Mouse (Mus musculus) heart, adult 18-20 months (tissue): ENCODE data around the gene Raver1. TPM values are rescaled to one million over a fixed set of nuclear protein-coding genes. Genes with fewer than 3 reads are reported as not detected.
"Not testable (repeated sequence)": the region's sequence is repeated elsewhere in the genome, so short reads cannot be mapped to it uniquely, and the experiment has no call there.

ENCODE experiments used
- DNase-seq, 2 experiments: peaks; one replicate each; pipeline ENCODE4 v3.0.0; 2021 to 2022; ENCODE audit warnings: mixed read lengths in 1 of 2
- total RNA-seq, 2 experiments: library from RNA; stranded (reverse); gene quantifications; 2 replicates each; pipeline ENCODE4 v1.2.3; 2021

Raver1 gene
- total RNA-seq, 2 experiments from 2014 or later, result 22.5 to 23.9 TPM

DNA sequence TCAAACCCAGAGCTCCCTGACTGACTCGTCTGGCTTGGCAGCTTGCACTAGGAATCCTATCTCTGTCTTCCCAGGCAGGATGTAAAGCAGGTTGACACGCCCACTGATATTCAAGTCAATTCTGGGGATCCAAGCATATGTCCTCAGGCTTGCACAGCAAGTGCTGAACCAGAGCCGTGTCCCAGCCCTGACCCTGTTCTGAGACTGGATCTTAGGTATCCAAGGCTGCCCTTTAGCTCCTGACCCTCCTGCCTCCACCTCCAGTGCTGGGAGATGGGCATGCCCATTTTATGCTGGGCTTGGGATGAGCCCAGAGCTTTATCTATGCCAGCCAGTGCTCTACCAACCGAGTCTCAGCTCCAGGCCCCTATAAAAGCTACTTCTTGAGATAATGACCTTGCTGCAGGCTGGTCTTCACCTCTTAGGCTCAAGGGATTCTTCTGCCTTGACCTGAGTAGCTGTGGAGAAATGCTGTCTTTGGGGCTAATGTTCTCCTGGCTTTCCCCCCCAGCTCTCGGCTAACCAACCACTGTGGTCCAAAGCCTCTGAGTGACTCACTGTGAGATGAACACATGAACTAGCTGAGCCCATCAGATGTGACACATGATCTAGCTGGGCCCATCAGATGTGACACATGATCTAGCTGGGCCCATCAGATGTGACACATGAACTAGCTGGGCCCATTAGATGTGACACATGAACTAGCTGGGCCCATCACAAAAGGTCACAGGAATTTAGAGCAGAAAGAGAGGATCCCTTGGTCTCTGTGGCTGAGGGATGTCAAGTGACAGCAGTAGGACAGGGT lies 14.2 kb upstream of the Raver1 start:
- no peak for DNase-seq

DNA sequence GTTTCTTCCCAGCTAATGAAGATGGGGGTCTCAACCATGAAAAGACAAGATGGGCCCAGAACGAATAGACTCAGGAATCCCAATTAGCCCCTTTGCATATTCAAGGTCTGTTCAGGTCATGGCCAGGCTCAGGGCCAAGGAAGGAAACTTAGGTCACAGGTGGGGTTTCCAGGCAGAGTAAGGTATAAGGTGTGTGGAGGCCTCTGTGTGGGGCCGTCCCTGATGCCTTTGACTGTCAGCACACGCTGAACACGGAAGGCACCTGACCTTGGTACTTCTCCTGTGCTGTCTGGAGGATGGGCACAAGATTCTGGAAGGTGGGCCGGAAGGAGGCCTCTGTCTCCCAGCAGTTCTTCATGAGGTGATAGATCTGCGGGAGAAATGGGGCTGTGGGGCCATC lies 13.0 kb upstream of the Raver1 start:
- DNase-seq, result no peak

DNA sequence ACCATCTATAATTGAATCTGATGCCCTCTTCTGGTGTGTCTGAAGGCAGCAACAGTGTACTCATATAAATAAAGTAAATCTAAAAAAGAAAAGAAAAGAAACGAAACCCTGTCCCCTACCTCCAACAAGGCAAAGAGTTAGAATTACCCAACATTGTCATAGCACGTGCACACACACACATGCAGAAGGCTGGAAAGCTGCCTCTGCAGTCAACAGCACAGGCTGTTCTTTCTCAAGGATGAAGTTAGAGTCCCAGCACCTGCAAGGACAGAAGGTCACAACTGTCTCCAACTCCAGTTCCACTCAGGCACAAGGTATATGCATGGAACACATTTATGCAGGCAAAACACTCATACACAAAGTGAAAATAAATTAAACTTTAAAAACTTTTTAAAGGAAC lies 10.3 kb upstream of the Raver1 start:
- DNase-seq, result no peak

DNA sequence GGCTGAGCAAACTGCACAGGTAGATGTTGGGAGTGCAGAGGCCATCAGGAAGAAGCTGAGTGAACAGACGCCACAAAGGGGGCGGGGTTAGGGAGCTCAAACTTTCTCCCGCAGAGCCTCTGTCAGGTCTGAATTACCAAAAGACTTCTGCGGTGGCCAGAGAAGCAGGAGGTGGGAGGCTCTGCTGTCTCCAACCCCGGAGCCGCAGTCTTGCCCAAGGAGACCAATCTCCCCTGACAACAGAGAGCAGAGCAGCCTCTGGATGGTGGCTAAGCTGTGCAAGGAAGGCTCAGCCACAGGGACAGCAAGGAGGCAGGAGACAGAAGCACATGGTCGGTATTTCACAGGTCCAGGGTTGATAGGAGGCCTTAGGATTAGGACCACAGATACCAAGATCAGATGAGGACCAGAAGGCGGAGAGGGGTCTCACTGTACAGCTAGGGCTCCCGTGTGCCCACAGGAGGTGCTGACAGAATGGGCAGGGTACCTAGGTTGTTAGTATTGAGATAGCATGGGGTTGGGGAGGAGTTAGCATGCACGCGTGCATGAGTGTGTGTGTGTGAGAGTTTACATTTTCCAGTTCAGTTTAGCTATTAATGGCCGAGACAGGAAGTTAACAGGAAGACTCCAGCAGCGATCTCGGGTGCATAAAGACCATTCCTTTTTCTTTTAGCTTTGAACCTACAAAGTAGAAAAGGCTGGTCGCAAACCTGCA lies 8.8 kb upstream of the Raver1 start:
- DNase-seq, result no peak

GRCm38 (mm10) chr9:21097793-21098192 lies 6.0 kb upstream of the Raver1 start:
- peak in 1 of 2 experiments; percentile 25 for DNase-seq

DNA sequence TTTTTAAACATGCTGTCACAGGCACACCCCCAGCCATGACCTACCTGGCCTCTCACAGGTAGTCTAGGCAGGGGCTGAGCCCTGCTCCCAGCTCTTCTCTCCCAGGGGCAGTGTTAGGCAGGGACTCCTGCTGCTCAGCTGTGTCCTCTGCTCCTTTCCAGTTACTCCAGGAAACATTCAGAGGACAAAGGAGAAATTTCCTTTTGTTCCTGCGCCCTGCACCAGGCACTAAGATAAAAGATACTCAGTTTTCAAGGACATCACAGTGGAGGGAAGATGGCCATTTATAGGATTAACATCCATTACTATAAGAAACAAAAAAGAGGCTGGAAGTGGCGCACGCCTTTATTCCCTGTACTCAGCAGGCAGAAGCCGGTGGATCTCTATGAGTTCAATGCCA lies 4.2 kb upstream of the Raver1 start:
- no peak for DNase-seq

GRCm38 (mm10) chr9:21093423-21093822 lies 1.6 kb upstream of the Raver1 start:
- no peak for DNase-seq

DNA sequence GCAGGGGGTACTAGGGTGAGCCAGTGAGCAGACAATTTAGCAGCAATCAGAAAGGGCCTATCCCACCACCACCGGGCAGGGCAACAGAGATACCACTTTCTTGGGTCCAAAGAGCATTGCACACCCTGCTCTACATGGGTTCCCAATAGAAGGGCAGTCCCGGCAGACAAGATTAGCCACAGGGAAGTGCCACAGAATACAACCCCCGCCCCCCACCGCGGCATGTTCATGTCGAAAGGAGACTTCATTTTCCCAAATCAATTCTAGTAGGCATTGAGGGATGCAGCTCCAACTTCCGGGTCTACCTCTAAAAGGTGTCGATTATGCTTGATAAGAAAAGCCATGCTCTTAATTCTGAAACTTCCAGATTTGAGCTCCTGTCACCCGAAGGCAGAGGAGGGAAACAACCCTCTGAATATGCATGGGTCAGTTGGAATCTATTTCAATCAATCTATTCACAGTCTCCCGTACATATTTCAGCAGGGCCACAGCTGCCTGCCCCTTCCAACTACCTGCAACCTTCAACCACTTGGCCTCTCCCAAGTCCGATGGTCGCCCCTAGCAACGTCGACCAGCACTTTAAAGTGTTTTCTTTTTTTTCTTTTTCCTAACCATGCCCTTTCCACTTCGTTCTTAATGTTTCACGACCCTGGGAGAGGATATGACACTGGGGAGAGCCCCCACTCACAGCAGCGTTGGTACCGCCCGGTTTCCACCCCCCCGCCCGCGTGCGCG lies 669 bp downstream of the Raver1 start:
- peak in 1 of 2 experiments; percentile 20 for DNase-seq

DNA sequence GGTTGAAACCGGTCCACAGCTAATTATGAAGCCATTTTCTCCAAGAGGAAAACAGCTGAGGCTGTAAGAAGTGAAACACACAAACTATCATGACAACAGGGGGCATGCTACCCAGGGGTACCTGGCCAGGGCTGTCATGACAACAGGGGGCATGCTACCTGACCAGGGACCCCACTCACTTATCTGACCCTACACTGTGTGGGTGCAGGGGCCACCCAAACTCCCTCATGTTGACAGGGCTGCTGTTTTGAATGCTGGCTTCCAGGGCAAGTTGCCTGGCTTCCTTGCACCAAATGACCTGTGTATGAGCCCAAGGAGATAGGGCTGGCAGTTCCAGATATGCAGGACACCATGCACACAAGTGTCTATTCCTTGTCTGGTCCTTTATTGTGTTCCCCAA lies 1.3 kb downstream of the Raver1 start:
- DNase-seq, result no peak

DNA sequence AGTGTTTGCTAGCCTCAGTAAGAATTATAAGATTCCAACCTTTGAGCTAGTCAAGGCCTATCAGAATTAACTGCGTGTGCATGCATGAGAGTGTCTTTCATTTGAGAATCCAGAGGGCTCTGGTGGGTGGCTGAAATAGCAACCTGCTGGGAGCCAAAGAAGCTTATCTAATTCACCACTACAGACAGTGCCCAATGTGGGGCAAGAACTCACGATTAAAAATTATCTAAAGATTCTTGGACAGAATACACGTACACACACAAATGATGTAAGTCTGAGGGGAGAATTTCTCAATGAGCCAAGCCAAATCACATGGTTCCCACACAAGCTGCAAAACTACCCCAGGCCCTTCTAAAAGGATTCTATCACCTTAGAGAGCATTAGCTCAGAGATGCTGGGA lies 8.5 kb downstream of the Raver1 start:
- no peak for DNase-seq

DNA sequence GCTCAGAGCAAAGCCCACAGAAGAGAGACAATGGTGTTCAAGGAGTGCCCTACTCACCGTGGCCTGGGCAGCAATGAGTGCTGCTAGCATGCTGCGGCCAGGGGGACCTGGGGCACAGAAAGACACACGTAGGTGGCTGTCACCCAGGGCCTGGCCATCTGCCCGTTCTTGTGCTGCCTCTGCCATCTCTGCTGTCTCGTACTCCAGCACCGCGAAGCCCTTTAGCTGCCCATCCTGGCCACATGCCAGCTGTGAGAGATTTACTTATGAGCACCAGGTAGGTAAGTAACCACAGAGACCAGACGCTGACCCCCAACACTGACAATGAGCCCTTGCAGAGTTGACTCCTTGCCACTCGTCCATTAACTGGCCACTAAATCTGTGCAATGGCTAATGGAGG lies 10.7 kb downstream of the Raver1 start:
- DNase-seq, result no peak

GRCm38 (mm10) chr9:21075625-21076024 lies 16.2 kb downstream of the Raver1 start:
- no peak for DNase-seq

- no peak for DNase-seq
Observed at GRCm38 (mm10) chr9:21074173-21074572, 17.6 kb downstream of the Raver1 start.

DNA sequence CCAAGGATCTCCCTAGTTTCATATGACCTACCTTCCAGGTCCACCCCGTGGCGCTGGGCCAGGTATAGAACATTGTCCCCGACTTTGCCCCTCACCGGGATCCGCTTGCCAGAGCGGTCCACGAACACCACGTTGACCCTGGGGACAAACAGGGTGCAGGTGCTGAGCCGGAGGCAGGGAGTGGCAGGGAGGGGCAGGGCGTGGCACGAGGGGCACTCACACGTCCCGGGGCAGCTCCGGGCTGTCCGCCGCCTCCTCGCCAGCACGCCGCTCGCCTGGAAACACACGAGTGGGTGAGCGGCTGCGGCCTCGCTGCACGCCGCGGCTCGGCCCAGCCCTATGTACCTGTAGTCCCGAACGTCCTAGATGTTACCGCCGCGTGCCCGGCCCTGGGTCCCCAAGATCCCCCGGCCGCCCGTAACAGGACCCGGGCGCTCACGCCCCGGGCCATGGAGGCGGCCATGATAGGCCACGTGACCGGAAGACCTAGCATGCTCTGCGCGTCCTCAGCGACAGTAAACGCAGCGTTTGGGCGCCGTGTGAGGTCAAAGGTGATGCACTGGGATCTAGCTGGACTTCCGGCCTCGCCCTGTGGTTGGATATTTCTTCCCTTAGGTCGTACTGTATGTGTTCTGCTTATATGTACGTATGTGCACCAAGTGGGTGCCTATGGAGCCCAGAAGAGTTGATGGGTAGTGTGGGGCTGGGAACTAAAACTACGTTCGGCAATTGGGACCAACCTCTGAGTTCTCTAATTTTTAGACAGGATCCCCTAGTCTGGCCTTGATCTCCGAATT lies 18.6 kb downstream of the Raver1 start, which contains the start of the genes Gm49373 and Fdx1l:
Gene Gm49373 (minus strand): TSS at position 53 of the 797 bp plus-strand sequence.
Gene Fdx1l (minus strand): TSS at position 571 of the 797 bp plus-strand sequence.
- DNase-seq, result peak; percentile 93

DNA sequence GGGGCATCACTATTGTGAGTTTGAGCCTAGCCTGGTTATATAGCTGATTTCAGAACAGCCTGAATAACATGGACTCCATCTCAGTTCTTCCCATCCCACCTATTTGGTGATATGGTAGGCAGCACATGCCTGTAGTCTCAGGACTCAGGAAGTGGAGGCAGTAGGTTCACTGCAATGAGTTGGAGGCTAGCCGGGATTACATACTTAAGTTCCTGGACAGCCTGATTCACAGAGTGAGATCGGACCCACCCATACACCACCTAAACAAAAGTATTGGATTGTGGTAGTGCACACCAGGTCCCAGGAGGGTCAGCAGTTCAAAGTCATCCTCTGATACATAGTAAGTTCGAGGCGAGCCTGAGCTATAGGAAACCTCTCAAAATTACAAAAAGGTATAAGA lies 19.2 kb downstream of the Raver1 start:
- DNase-seq, result no peak

GRCm38 (mm10) chr9:21067006-21067684 lies 24.7 kb downstream of the Raver1 start, which contains the start of gene Zglp1:
Gene Zglp1, minus strand, starts transcription at chr9:21067093.
- DNase-seq, result no peak

GRCm38 (mm10) chr9:21062928-21063327 lies 28.9 kb downstream of the Raver1 start:
- DNase-seq, result no peak

DNA sequence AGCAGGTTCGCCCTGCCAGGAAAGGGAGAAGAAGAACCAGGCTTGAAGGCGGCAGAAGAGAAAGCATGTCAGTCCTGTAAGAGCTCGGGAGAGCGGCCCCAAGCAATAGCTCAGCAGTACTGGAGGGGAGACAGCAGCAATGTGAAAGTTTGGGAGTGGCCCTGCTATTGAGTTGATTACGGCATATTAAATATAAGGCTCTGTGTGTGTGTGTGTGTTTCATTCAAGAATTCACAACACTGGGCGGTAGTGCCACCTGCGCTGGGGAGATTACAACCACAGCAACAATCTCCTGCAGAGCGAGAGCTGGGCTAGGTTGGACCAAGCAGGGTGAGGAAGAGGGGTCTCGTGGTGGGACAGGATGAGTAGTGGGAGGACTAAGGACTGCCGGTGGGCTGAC lies 40.2 kb downstream of the Raver1 start:
- no peak for DNase-seq

DNA sequence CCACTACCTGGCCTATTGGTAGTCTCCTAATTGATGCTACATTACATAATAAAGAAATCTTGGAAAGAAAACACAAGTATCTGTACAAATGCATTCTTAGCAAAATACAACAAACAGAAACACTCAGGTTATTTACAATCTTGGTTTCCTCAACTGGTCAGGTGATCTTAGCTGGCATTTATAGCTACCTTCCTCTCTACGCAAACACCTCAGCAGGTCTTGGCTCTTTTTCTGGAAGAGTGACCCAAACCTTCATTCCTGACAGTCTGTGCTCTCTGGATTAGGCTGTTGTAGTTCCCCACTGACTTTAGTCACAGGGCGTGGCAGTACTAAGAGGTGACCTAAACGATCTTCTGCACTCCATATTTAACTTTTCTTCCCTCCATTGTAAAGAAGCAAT lies 46.6 kb downstream of the Raver1 start:
- no peak for DNase-seq

DNA sequence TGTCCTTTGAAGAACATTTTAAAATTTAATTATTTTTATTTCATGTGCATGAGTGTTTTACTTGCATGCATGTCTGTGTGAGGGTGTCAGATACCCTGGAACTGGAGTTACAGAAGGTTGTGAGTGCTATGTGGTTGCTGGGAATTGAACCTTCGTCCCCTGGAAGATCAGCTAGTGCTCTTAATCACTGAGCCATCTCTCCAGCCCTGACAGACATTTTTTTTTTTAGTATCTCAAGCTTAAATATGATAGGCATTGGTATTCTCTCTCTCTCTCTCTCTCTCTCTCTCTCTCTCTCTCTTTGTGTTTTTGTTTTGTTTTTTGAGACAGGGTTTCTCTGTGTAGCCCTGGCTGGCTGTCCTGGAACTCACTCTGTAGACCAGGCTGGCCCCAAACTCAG lies 47.0 kb downstream of the Raver1 start:
- DNase-seq, result not testable (repeated sequence)

DNA sequence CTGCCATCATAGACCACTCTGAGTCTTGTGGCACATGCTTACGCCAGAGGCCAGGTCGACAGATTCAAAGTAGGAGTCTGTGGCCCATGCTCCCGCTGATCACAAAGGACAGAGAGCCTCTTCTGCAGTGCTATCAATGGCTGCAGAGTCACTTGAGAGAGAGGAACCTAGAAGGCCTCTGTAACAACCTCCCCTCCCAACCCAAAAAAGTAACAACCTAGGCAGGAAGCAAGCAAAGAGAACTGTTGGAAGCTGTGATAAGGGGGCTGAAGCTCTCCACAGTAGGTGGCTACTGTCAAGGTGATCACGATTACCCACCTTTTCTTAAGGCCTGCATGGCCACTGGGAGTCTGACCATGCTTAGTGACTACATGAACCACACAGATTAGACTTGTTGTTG lies 48.2 kb downstream of the Raver1 start:
- DNase-seq, result no peak
